Mouse (Mus musculus): Measurements from ENCODE around the gene Rwdd1.
"Not testable (repeated sequence)": the region's sequence is repeated elsewhere in the genome, so short reads cannot be mapped to it uniquely, and the experiment has no call there.

Rwdd1 gene

GRCm38 (mm10) chr10:34019302-34020075, at the start of gene Rwdd1:
Rwdd1 (minus strand) TSS chr10:34019624.
- peak; percentile 99 for DNase-seq

- DNase-seq, result no peak
Measured at GRCm38 (mm10) chr10:34066591-34066990, 47.2 kb upstream of the Rwdd1 start.

GRCm38 (mm10) chr10:34053987-34054386, 34.6 kb upstream of the Rwdd1 start:
- DNase-seq, result no peak

- DNase-seq, result no peak
Measured at GRCm38 (mm10) chr10:34044210-34044609, 24.8 kb upstream of the Rwdd1 start, which contains the start of gene Calhm4. Calhm4 (minus strand) TSS chr10:34044310.

- no peak for DNase-seq
Measured at GRCm38 (mm10) chr10:34037401-34037800, 18.0 kb upstream of the Rwdd1 start, which contains the start of gene Trappc3l. Trappc3l (plus strand) TSS chr10:34037597.

GRCm38 (mm10) chr10:34036587-34036986, 17.2 kb upstream of the Rwdd1 start:
- peak; percentile 68 for DNase-seq

- peak; percentile 80 for DNase-seq
Measured at GRCm38 (mm10) chr10:34033630-34034305, 14.3 kb upstream of the Rwdd1 start.

GRCm38 (mm10) chr10:34030322-34030721, 10.9 kb upstream of the Rwdd1 start:
- no peak for DNase-seq

- no peak for DNase-seq
Measured at GRCm38 (mm10) chr10:34018746-34019301, 600 bp downstream of the Rwdd1 start.

- DNase-seq, result no peak
Measured at GRCm38 (mm10) chr10:34013241-34013640, 6.2 kb downstream of the Rwdd1 start.

GRCm38 (mm10) chr10:34012581-34012980, 6.8 kb downstream of the Rwdd1 start:
- no peak for DNase-seq

GRCm38 (mm10) chr10:33998397-33998796, 21.0 kb downstream of the Rwdd1 start:
- DNase-seq, result no peak

- DNase-seq, result not testable (repeated sequence)
Measured at GRCm38 (mm10) chr10:33996686-33997085, 22.7 kb downstream of the Rwdd1 start.

- DNase-seq, result peak; percentile 89
Measured at GRCm38 (mm10) chr10:33986771-33987170, 32.7 kb downstream of the Rwdd1 start.

GRCm38 (mm10) chr10:33974781-33975494, 44.5 kb downstream of the Rwdd1 start:
- DNase-seq, result no peak

- DNase-seq, result no peak
Measured at GRCm38 (mm10) chr10:33952509-33952908, 66.9 kb downstream of the Rwdd1 start.

GRCm38 (mm10) chr10:33950803-33951583, 68.4 kb downstream of the Rwdd1 start, which contains the start of gene Zup1:
Zup1 (minus strand) TSS chr10:33951269.
- DNase-seq, result peak; percentile 93
